Mouse (Mus musculus): ENCODE measurements around the gene Fbxl5. TPM values are rescaled to one million over a fixed set of nuclear protein-coding genes. Genes with fewer than 3 reads are reported as not detected.

Fbxl5 gene
- total and polyA plus RNA-seq, 3 experiments, result 20.0 to 124 (median 64.5) TPM

DNA sequence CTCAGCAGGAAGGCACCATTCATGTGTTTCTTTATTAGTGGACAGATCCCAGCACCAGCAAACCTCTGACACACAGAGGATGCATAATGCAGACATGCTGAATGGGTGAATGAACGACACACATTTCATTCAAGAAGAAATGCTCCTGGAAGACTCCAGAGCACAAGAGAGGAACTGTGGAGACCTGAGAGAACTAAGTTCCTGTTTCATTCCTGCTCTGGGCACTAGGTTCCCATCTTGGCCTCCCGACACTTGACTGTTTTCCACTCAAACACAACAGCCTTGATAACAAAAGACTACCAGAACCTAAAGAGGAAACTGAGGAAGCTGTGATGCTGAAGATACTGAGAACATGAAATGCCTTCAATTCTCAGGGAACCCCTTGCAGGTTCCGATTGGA is 26.8 kb upstream of the Fbxl5 start:
- H3K36me3 ChIP-seq (replicated peaks), result no peaks in the 10 kb centered on the region
- H3K4me1 ChIP-seq (ENCODE audit: insufficient read depth, low read depth, low read length), result no peaks in the 10 kb centered on the region
- ATAC-seq (ENCODE audit: extremely low read depth, insufficient number of reproducible peaks, low FRiP score, poor library complexity, severe bottlenecking), result no peak
- H3K9me3 ChIP-seq (replicated peaks), result peaks cover 4% of the 10 kb centered on the region; the same call in 1 of the 2 replicates
- TF ChIP-seq GATA2 (IDR thresholded peaks at IDR 0.05; ENCODE audit: borderline replicate concordance, low read depth, low read length) (no peak), TAL1 (conservative IDR thresholded peaks at IDR 0.05; ENCODE audit: low read depth, low read length) (no peak), CTCF (IDR thresholded peaks at IDR 0.05; ENCODE audit: low read depth, low read length) (no peak), GATA1 (IDR thresholded peaks at IDR 0.05; ENCODE audit: borderline replicate concordance, low read length) (no peak), POLR2AphosphoS5 (IDR thresholded peaks at IDR 0.05; ENCODE audit: insufficient replicate concordance, low read depth, low read length) (no peak)
- H3K4me3 ChIP-seq (ENCODE audit: low read depth, low read length), result no peak overlapping the region
- H3K27me3 ChIP-seq (ENCODE audit: insufficient read depth, low read length), result no peaks in the 10 kb centered on the region; the same call in 1 of the 2 replicates
- no peak for DNase-seq (ENCODE audit: low spot score)

DNA sequence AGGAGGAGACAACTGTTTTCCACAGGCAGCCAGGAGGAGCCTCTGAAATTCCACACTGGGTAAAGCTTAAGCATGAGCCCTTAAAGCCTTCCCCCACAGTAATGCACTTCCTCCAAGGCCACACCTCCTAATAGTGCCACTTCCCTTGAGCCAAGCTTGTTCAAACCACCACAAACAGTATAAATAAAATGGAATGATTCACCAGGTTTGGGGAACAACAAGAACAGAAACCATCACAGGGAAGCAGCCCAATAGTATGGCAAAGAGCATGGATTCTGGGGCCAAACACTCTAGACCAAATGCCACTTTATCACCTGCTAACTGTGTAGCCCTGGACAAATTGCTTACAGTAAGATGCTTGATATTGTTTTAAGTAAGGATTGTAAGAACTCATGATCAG is 26.1 kb upstream of the Fbxl5 start:
- Histone ChIP-seq H3K27me3 (ENCODE audit: insufficient read depth, low read length) (no peaks in the 10 kb centered on the region; the same call in 1 of the 2 replicates), H3K36me3 (replicated peaks) (no peaks in the 10 kb centered on the region), H3K4me3 (ENCODE audit: low read depth, low read length) (no peak overlapping the region), H3K9me3 (replicated peaks) (peaks cover 4% of the 10 kb centered on the region; the same call in 1 of the 2 replicates), H3K4me1 (ENCODE audit: insufficient read depth, low read depth, low read length) (peaks cover 2% of the 10 kb centered on the region; the same call in 1 of the 2 replicates)
- no peak for TF ChIP-seq GATA2 (IDR thresholded peaks at IDR 0.05; ENCODE audit: borderline replicate concordance, low read depth, low read length)
- no peak for TF ChIP-seq TAL1 (conservative IDR thresholded peaks at IDR 0.05; ENCODE audit: low read depth, low read length)
- TF ChIP-seq CTCF (IDR thresholded peaks at IDR 0.05; ENCODE audit: low read depth, low read length), result no peak
- DNase-seq (ENCODE audit: low spot score) (no peak), ATAC-seq (ENCODE audit: extremely low read depth, insufficient number of reproducible peaks, low FRiP score, poor library complexity, severe bottlenecking) (no peak)

DNA sequence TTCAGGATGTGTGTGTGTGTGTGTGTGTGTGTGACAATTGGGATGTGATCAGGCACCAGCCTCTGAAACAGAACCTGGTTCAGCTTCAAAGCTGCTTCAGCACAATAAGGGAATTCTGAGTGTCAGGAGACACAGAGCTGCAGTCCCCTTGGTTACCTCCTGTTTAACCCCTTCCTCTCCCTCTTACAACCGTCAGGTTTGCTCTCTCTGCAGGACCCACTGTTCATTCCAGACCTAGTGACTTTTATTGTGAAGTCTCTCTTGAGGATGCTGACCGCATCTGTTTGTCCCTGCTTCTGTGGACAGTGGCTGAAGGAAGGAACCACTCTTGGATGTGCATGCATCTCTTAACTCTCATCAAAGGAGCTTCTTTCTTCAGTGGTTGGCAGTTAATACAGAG is 24.8 kb upstream of the Fbxl5 start:
- H3K36me3 ChIP-seq (replicated peaks), result no peaks in the 10 kb centered on the region
- TF ChIP-seq CTCF (IDR thresholded peaks at IDR 0.05; ENCODE audit: low read depth, low read length) (no peak), GATA2 (IDR thresholded peaks at IDR 0.05; ENCODE audit: borderline replicate concordance, low read depth, low read length) (no peak), POLR2AphosphoS5 (IDR thresholded peaks at IDR 0.05; ENCODE audit: insufficient replicate concordance, low read depth, low read length) (no peak), GATA1 (IDR thresholded peaks at IDR 0.05; ENCODE audit: borderline replicate concordance, low read length) (no peak), TAL1 (conservative IDR thresholded peaks at IDR 0.05; ENCODE audit: low read depth, low read length) (no peak)
- DNase-seq (ENCODE audit: low spot score), result no peak

DNA sequence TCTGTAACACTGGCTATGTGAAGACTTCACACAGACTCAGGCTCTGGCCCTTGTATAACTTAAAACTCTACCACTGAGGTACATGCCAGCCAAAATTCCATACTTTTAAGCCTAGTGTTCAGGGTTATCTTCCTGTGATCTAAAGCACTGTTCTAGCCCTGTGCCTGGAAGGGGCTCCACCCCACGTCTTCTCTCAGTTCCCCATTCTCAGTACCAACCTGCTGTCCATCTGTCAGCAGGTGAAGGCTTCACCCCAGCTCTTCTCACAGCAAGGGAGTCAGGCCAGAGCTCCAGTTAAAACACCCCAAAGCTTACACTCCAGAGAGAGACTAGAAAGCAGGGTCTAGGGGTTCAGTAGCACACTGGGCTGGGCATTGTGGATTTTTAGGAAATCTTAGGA is 24.2 kb upstream of the Fbxl5 start:
- Histone ChIP-seq H3K4me3 (ENCODE audit: low read depth, low read length) (no peak overlapping the region), H3K9me3 (replicated peaks) (peaks cover 4% of the 10 kb centered on the region; the same call in 1 of the 2 replicates), H3K36me3 (replicated peaks) (no peaks in the 10 kb centered on the region), H3K27me3 (ENCODE audit: insufficient read depth, low read length) (no peaks in the 10 kb centered on the region; the same call in 1 of the 2 replicates), H3K4me1 (ENCODE audit: insufficient read depth, low read depth, low read length) (peaks cover 11% of the 10 kb centered on the region)
- ATAC-seq (ENCODE audit: extremely low read depth, insufficient number of reproducible peaks, low FRiP score, poor library complexity, severe bottlenecking) (no peak), DNase-seq (ENCODE audit: low spot score) (no peak)
- TF ChIP-seq POLR2AphosphoS5 (IDR thresholded peaks at IDR 0.05; ENCODE audit: insufficient replicate concordance, low read depth, low read length) (no peak), TAL1 (conservative IDR thresholded peaks at IDR 0.05; ENCODE audit: low read depth, low read length) (no peak), GATA1 (IDR thresholded peaks at IDR 0.05; ENCODE audit: borderline replicate concordance, low read length) (no peak), GATA2 (IDR thresholded peaks at IDR 0.05; ENCODE audit: borderline replicate concordance, low read depth, low read length) (no peak), CTCF (IDR thresholded peaks at IDR 0.05; ENCODE audit: low read depth, low read length) (no peak)

More for the DNA sequence above, 24.8 kb upstream of the Fbxl5 start:
- Histone ChIP-seq H3K9me3 (replicated peaks) (peaks cover 4% of the 10 kb centered on the region; the same call in 1 of the 2 replicates), H3K4me1 (ENCODE audit: insufficient read depth, low read depth, low read length) (peaks cover 11% of the 10 kb centered on the region), H3K27me3 (ENCODE audit: insufficient read depth, low read length) (no peaks in the 10 kb centered on the region; the same call in 1 of the 2 replicates), H3K4me3 (ENCODE audit: low read depth, low read length) (no peak overlapping the region)
- no peak for ATAC-seq (ENCODE audit: extremely low read depth, insufficient number of reproducible peaks, low FRiP score, poor library complexity, severe bottlenecking)

DNA sequence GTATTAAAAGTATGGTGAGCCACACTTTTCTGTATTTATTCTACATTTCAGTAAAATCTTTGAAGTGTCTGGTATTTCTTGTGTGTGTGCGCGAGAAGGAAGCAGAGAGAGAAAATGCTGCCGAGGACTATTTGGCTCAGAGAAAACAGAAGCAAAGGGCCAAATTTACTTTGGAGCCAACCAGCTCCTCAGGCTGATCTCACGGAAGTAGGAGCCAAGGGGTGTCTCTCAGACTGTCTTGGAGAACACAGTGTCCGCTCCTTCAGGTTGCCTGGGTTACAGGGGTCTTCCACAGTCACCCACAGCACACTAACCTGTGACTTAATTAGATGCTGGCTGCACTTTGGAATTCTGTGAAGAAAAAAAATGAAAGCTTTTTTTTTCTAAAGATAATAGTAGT is 23.6 kb upstream of the Fbxl5 start:
- H3K4me3 ChIP-seq (ENCODE audit: low read depth, low read length), result no peak overlapping the region
- TF ChIP-seq POLR2AphosphoS5 (IDR thresholded peaks at IDR 0.05; ENCODE audit: insufficient replicate concordance, low read depth, low read length) (no peak), GATA2 (IDR thresholded peaks at IDR 0.05; ENCODE audit: borderline replicate concordance, low read depth, low read length) (no peak), GATA1 (IDR thresholded peaks at IDR 0.05; ENCODE audit: borderline replicate concordance, low read length) (no peak), CTCF (IDR thresholded peaks at IDR 0.05; ENCODE audit: low read depth, low read length) (no peak), TAL1 (conservative IDR thresholded peaks at IDR 0.05; ENCODE audit: low read depth, low read length) (no peak)
- no peak for ATAC-seq (ENCODE audit: extremely low read depth, insufficient number of reproducible peaks, low FRiP score, poor library complexity, severe bottlenecking)

DNA sequence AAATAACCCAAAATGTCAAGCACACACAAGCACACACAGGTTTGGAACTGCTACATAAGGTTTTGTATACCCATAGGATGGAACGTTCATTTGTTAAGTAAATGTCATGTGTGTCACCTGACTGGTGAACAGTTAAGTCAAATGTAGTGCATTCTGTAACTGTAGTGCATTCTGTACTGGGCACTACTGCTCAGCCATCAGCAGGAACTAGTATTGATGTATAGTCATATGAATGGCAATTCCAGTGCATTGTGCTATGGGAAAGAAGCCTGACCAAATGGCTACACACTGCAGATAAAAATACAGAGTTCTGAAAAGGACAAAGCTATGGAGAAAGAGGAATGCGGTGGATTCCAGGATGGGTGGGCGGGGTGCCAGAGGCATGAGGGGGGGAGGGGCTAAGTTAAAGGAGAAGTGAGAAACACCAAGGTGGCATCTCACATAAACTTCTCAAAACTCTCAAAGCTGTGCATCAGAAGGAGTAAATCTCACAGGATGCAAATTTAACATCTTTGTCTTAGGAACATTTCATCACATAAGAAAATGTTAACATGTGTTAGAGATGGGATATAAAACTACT is 21.2 kb upstream of the Fbxl5 start:
- TF ChIP-seq CTCF (IDR thresholded peaks at IDR 0.05; ENCODE audit: low read depth, low read length) (no peak), GATA2 (IDR thresholded peaks at IDR 0.05; ENCODE audit: borderline replicate concordance, low read depth, low read length) (no peak)
- no peak for DNase-seq (ENCODE audit: low spot score)
- peaks cover 8% of the 10 kb centered on the region for H3K27me3 ChIP-seq (ENCODE audit: insufficient read depth, low read length)
- no peak overlapping the region for H3K4me3 ChIP-seq (ENCODE audit: low read depth, low read length)
- no peaks in the 10 kb centered on the region for H3K36me3 ChIP-seq (replicated peaks)
- no peak for ATAC-seq (ENCODE audit: extremely low read depth, insufficient number of reproducible peaks, low FRiP score, poor library complexity, severe bottlenecking)
- peaks cover 4% of the 10 kb centered on the region; the same call in 1 of the 2 replicates for H3K9me3 ChIP-seq (replicated peaks)
- peaks cover 11% of the 10 kb centered on the region for H3K4me1 ChIP-seq (ENCODE audit: insufficient read depth, low read depth, low read length)

More for the DNA sequence above, 23.6 kb upstream of the Fbxl5 start:
- no peak for DNase-seq (ENCODE audit: low spot score)
- peaks cover 4% of the 10 kb centered on the region; the same call in 1 of the 2 replicates for H3K9me3 ChIP-seq (replicated peaks)
- H3K27me3 ChIP-seq (ENCODE audit: insufficient read depth, low read length), result no peaks in the 10 kb centered on the region; the same call in 1 of the 2 replicates
- H3K36me3 ChIP-seq (replicated peaks), result no peaks in the 10 kb centered on the region
- H3K4me1 ChIP-seq (ENCODE audit: insufficient read depth, low read depth, low read length), result peaks cover 11% of the 10 kb centered on the region

Measured in G1E (cell line).